Mouse (Mus musculus) T-helper 2 cell (primary cell): Measurements from ENCODE around the gene Oas2.
"Not testable (repeated sequence)": the region's sequence is repeated elsewhere in the genome, so short reads cannot be mapped to it uniquely, and the experiment has no call there.

ENCODE experiments used
- in situ Hi-C: fragments of 300-600 bp; cut with MboI, MseI; formaldehyde crosslinking; loops from one replicate; pipeline ENCODE4 v1.15.1; 2025; ENCODE audit warnings: high pct_unique_total_duplicates

The Oas2 gene

GRCm38 (mm10) chr5:120749688-120750087 is at the start of gene Oas2:
TSS of gene Oas2 (minus strand) at chr5:120749853.
- in situ Hi-C loops, result no loop called here

DNA sequence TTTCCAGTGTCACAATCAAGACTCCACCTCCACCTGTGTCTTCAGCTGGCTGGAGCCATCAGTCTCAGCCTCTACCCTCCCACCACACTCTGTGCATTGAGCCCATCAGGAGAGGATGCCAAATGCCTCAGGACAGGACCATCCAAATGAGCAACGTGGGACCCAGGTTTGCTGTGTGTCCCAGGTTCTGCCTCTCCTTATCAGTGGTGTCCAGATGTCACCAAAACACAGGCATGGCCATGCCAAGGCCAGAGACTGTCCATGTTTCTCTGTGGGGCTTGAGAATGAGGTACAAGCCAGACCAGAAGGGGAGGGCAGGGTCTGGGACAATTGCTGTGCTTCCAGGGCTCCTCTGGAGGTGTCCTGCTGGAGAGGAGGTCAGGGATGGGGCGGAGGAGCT is 49.3 kb upstream of the Oas2 start:
- in situ Hi-C loops, result not testable (repeated sequence)

DNA sequence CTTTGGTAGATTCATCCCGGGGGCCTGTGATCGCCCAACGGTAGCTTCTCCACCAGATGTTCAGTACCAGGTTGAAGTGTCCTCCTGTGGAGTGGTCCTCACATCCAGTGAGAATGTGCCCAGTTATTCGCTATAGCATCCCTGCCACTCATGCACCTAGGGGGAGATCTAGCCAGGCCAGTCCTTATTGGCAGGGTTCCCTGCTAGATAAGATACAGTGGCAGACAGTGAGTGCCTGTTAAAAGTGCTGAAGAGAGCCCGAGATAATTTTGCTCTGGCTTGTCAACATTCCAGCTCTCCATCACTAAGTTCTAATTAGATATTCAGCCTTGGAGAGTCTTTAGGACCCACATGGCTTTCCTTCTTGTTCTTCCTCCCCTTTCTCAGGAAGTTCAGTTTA is 48.5 kb upstream of the Oas2 start:
- in situ Hi-C loops, result not testable (repeated sequence)

- in situ Hi-C loops, result not testable (repeated sequence)
Observed at GRCm38 (mm10) chr5:120795480-120796034, 45.9 kb upstream of the Oas2 start, which contains the start of gene Oas1e. TSS of gene Oas1e (minus strand) at chr5:120795530.

DNA sequence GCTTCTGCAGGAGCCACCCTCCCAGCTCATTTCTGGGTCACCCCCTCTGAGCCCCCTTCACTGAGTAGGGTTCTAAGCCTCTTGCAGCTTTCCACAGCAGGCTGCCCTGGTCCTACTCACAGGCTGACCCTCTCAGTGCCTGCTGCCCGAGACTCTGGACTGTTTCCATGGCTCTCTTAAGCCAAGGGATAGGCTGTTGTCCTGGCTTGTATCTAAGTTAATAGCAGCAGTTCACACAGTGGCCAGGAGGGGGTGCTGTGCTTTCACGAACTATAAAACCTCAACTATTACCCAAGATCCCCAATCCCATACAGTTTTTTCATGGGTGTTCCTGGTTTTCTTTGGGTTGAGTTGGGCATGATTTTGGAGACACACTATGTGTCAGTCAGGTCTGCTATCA is 43.4 kb upstream of the Oas2 start:
- in situ Hi-C loops, result no loop called here

DNA sequence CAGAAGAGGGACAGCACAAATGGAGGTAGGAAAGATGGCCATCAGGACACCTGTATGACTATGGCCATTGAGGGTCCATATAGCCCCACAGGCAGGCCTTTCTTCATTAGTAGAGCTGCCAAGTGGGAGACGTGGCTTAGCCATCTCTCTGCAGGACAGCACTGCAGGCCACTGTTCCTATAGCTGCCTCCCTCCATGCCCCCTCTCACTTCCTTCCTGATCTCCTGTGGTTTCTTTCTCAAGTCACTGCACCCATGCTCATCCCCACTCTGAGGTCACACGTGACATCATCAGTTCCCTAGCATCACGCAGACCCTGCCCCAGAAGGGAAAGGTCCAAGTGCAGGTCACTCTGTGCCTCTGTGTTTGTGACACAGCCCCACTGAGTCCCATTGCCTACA is 37.4 kb upstream of the Oas2 start:
- in situ Hi-C loops, result loop anchor here (5.0 kb wide), 1 partner anchor 310 kb away; no protein-coding TSS in a partner anchor

DNA sequence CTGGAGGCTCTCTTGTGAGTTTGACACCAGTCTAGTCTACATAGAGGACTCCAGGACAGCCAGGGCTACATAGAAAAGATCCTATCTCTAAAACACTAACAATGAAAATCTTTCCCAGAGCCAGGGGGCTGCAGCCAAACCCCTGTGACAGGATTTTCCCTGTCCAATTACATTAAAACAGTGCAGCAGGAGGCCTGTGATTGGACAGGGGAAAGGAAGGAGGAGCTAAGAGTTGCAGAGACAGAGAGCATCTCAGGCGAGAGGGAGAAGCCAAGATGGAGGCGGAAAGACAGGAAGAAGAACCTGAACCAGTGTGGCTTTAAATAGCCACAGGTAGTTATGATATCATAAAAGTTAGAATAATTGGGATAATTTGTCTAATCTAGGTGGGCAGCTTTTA is 32.8 kb upstream of the Oas2 start:
- in situ Hi-C loops, result no loop called here

- in situ Hi-C loops, result no loop called here
Observed at GRCm38 (mm10) chr5:120781646-120782045, 32.0 kb upstream of the Oas2 start.

DNA sequence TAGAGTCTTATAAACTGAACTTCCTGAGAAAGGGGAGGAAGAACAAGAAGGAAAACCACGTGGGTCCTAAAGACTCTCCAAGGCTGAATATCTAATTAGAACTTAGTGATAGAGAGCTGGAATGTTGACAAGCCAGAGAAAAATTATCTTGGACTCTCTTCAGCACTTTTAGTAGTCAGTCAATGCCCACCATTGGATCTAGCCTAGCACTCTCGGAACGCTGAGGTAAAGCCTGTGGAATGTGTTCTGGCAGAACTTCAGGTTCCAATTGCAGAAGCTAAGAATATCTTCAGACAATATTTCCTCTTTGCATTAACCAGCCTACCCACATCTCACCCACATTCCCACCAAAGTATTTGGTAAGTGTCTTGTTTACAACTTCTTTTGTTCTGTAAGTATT is 30.3 kb upstream of the Oas2 start:
- in situ Hi-C loops, result no loop called here

DNA sequence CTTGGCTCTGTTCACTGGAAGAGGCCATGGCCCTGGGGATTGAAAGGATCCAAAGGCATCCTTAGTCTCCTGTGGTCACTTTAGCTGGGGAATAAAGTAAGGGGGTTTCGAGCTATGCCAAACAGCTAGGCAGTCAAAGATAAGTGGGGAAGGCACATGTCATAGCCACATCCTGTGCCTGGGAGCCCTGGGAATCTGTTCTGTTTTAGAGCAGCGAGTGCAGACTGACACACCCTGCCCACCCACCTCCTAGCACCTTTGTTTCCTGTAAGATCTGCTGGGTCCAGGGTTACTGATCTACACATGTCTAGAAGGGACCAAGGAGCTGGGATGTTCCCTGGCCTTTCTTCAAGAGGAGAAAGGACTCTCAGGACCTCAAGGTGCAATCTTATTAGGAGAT is 29.3 kb upstream of the Oas2 start:
- in situ Hi-C loops, result no loop called here

DNA sequence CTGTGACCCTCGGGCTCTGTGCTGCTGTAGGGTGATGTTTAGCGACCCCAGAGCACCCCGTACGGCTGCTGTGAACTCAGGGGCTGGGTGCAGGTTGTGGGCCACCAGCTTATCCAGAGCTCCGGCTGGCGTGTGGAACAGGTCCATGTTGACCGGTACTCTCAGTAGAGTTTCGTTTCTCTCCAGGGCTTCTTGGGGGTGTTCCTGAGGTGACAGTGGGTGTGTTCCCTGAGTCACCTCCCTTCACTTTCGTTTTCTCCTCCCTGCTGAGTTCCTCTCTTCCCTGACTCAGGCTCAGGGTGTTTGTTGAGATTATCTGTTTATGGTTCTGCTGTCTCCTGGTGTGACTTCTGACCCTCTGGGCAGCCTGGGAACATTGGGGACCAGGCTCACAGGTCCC is 27.8 kb upstream of the Oas2 start, which contains the start of gene Oas3:
TSS of gene Oas3 (minus strand) at position 184 of the 400 bp plus-strand sequence.
- in situ Hi-C loops, result no loop called here

DNA sequence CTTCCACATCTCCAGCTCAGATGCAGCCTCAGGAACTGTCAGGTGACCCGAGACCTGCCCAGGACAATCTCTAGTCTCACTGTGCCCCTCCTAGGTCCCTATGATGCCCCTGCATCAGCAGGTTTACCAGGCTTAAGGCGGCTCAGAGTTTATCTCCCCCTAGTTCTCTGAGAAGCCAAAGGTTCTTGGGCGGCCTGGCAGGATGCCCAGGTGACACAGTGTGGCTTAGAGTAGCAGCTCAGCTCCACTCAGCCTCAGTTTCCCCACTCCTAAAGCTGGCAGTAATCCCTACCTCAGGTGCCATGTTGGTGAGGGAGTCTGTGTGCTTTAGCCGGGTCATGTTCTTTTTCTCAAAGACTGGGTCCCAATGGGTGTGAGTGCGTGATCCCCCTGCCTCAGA is 27.1 kb upstream of the Oas2 start:
- in situ Hi-C loops, result no loop called here

DNA sequence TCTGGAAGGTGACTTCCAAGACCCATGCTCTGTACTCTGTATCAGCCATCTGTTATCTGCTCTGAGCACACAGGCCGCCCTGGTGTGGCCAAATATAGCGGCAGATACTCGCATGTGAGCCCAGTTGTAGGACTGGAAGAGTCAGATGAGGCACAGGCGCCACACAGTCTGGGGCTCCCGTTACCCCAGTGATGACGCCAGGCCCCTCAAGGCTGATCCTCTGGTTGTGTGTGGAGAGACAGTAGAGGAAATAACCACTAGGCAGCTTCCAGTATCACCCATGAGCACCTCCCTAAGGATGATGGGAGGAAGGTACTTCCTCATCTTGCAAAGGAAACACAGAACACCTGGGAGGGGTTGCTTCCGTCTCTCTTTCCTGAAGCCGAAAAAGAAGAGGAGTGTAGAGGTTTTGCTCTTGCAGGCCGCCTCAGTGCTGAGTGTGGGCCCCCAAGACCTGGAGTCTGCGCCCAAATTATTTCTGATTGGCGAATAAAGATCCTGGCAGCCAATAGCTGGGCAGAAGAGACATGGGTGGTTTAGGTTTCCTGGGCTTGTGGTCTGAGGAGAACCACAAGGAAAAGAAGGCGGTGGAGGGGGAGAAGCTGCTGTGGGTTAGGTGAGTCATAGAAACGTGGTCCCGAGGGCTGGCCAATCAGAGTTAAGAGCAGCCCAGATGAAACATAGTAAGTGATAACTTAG is 25.8 kb upstream of the Oas2 start:
- in situ Hi-C loops, result no loop called here

- in situ Hi-C loops, result no loop called here
Observed at GRCm38 (mm10) chr5:120769396-120769795, 19.7 kb upstream of the Oas2 start.

DNA sequence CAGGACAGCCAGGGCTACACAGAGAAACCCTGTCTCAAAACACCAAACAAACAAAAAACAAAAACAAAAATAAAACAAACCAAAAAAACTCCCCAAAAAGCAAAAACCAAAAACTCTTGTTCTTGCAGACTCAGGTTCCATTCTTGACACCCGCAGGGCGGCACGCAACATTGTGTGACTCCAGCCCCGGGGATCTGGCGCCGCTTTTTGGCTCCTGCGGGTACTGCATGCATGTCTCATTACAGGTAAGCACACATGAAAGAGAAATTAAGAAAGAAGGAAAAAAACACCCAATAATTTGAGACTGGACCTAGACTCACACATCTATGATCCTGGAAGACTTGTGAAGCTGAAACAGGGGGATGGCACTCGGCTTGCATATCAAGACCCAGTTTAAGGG is 15.4 kb upstream of the Oas2 start:
- in situ Hi-C loops, result no loop called here

- in situ Hi-C loops, result no loop called here
Observed at GRCm38 (mm10) chr5:120761901-120762300, 12.2 kb upstream of the Oas2 start.

DNA sequence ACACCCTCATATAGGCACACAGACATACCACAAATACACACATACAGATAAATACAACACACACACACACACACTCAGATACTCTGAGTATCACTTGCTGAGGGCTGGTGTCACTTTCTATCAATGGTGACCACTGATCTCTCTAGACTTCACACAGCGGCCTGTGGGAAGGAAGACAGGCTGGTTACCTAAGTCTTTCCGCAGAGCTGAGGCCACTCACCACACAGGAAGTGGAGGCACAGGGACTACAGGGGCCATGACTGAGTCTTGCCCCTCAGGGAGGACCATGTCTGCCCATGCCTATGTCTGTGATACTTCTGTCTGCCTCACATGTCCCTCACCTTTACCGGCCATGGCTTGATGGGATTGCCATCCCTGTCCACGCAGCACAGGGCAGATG is 4.6 kb upstream of the Oas2 start:
- in situ Hi-C loops, result no loop called here

- in situ Hi-C loops, result no loop called here
Observed at GRCm38 (mm10) chr5:120752786-120753185, 3.1 kb upstream of the Oas2 start.

DNA sequence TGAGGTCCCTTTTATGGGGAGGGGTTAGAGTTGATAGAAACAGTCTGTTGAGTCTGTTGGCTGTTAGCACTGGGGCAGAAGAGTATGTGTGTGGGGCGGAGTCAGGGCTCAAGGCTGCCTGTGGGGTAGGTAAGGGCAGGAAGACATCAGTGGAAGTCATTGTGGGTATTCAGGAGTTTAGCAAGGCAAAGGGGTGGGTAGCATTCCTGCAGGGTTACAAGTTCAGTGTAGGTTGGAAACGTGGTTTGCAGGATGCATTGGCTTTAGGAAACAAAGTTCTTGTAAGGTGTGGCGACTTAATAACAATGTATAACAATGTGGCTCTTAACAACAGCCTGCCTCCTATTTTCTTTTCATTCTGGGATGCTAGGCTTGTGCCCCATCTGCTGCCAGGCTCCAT is 1.6 kb upstream of the Oas2 start:
- in situ Hi-C loops, result no loop called here

- in situ Hi-C loops, result no loop called here
Observed at GRCm38 (mm10) chr5:120746451-120746850, 3.2 kb downstream of the Oas2 start.

DNA sequence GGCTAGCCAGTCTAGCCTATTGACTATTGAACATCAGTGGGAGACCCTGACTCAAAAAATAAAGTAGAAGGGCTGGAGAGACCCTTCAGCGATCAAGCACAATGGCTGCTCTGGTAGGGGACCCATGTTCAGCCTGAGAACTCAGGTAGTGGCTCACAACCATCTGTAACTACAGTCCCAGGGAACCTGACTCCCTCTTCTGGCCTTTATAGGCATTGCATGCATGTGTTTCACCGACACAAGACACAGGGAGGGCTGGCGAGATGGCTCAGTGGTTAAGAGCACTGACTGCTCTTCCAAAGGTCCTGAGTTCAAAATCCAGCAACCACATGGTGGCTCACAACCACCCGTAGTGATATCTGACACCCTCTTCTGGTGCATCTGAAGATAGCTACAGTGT is 7.5 kb downstream of the Oas2 start:
- in situ Hi-C loops, result no loop called here

DNA sequence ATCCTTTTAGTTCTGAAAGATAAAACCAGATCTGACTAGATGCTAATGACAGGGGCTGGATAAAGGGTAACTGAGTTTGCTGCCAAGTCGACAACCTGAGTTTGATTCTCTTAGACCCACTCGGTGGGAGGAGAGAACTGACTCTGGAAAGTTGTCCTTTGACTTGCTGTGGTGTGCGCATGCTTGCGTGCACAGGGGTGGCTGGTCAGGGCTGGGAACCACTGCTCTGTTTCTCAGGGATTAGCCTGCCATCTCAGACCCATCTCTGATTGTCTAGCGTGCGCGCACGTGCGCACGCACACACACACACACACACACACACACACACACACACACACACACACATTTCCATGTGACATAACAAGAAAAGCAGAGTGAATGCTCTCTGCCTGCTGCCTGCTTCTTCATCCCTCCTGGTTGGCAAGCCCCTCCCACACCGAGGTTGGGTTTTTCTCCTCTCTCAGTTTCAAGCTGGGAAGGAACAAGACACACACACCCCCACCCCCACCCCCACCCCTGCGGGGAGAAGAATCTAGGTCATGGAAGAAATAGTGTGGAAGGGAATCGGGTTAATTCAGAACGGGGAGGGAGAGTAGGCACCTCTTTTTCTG is 15.2 kb downstream of the Oas2 start:
- in situ Hi-C loops, result no loop called here

DNA sequence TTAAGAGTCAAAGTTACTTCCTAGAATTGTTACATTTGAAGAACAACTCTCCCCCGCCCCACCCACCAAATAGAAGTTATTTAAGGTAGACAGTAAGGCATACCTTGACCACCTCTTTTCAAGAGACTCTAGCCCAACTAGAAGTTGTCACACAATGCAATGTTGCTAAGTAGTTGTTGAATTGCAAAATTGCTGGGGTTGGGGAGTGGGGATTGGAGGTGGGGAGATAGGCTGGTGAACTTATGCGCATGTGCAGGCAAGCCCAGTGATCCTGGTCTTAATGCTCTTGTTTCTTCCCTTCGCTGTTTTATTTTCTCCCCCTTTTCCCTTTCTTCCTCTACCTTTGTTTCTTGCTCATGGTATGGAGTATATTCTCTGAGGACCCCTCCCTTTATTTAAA is 16.0 kb downstream of the Oas2 start:
- in situ Hi-C loops, result no loop called here
